Mouse (Mus musculus) stomach, embryonic 16.5 days (tissue): ENCODE data around the gene Eml1. TPM values are rescaled to one million over a fixed set of nuclear protein-coding genes. Genes with fewer than 3 reads are reported as not detected.
A peak's percentile ranks its signal among the peaks of the same experiment; 100 is the strongest.

Experiments
- ATAC-seq: fragments of 200-750 bp; cut with Nextera tagmentation; 2 replicates; pipeline ENCODE4 v1.8.0; 2017; ENCODE audit warnings: moderate number of reproducible peaks, moderate TSS enrichment; ENCODE audit not compliant: insufficient read depth, low FRiP score
- H3K27ac ChIP-seq: fragments of 300-500 bp; sonication (generic); 2 replicates; pipeline ENCODE4 v1.5.1; 2014; ENCODE audit warnings: low read length
- H3K27me3 ChIP-seq: fragments of 300-500 bp; sonication (generic); 2 replicates; pipeline ENCODE4 v1.6.1; 2014; ENCODE audit warnings: low read length, control low read depth, mixed read lengths; ENCODE audit not compliant: control insufficient read depth, insufficient read depth
- H3K36me3 ChIP-seq: fragments of 300-500 bp; sonication (generic); 2 replicates; pipeline ENCODE4 v1.6.1; 2014; ENCODE audit warnings: low read length; ENCODE audit not compliant: control insufficient read depth, insufficient read depth
- H3K4me1 ChIP-seq: fragments of 300-500 bp; sonication (generic); 2 replicates; pipeline ENCODE4 v1.6.1; 2014; ENCODE audit warnings: low read length, control low read depth, mixed read lengths; ENCODE audit not compliant: control insufficient read depth, insufficient read depth
- H3K4me2 ChIP-seq: fragments of 300-500 bp; sonication (generic); 2 replicates; pipeline ENCODE4 v1.6.1; 2014; ENCODE audit warnings: low read depth, low read length, mixed read lengths
- H3K4me3 ChIP-seq: fragments of 300-500 bp; sonication (generic); replicated peaks from 2 replicates; pipeline ENCODE4 v1.5.1; 2014; ENCODE audit warnings: mild to moderate bottlenecking, low read length
- H3K9ac ChIP-seq: fragments of 300-500 bp; sonication (generic); 2 replicates; pipeline ENCODE4 v1.6.1; 2014; ENCODE audit warnings: low read length
- H3K9me3 ChIP-seq: fragments of 300-500 bp; sonication (generic); replicated peaks from 2 replicates; pipeline ENCODE4 v1.6.1; 2016; ENCODE audit warnings: low read length, control low read depth; ENCODE audit not compliant: control insufficient read depth
- WGBS: fragments of 180-500 bp; shearing (Covaris S2); extraction: QIAGEN DNeasy Blood & Tissue Kit; methylation state at CpG from one replicate; pipeline ENCODE4 v1.1.7; 2014; 5-methylcytosine and 5-hydroxymethylcytosine counted together
- polyA plus RNA-seq: library from polyadenylated mRNA; unstranded; fragments of >200 nt; fragmentation: Nextera tagmentation; extraction: Ambion mirVana; gene quantifications from 2 replicates; pipeline ENCODE4 v1.2.1, GENCODE M21; 2015

The Eml1 gene
- polyA plus RNA-seq, 1 experiment from 2014 or later, result 82.3 TPM

DNA sequence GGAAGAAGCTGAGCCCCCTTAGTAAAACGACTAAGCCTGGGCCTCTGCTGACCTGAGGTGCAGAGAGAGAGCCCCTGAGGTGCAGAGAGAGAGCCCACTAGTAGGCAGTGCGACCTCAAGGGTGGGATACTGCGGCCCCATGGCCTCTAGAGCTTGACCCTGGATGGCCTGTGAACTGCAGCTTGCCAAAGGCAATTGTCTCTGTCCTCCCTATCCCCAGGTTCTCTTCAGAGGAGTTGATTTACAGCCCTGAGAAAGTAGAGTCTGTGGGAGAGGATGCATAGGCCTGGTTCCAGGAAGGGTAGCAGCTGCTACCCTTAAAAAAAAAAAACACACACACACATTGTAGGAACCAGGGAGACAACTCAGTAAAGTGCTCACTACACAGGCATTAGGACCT is 19.0 kb downstream of the Eml1 start:
- Histone ChIP-seq H3K9me3 (no peaks in the 10 kb centered on the region), H3K9ac (no peak overlapping the region), H3K4me2 (no peak overlapping the region), H3K4me3 (no peak overlapping the region), H3K4me1 (peaks cover 28% of the 10 kb centered on the region), H3K27ac (no peak overlapping the region), H3K27me3 (no peaks in the 10 kb centered on the region), H3K36me3 (no peaks in the 10 kb centered on the region)
- ATAC-seq, result no peak
- 48% methylated on average over 3 of the region's 3 CpGs for WGBS

DNA sequence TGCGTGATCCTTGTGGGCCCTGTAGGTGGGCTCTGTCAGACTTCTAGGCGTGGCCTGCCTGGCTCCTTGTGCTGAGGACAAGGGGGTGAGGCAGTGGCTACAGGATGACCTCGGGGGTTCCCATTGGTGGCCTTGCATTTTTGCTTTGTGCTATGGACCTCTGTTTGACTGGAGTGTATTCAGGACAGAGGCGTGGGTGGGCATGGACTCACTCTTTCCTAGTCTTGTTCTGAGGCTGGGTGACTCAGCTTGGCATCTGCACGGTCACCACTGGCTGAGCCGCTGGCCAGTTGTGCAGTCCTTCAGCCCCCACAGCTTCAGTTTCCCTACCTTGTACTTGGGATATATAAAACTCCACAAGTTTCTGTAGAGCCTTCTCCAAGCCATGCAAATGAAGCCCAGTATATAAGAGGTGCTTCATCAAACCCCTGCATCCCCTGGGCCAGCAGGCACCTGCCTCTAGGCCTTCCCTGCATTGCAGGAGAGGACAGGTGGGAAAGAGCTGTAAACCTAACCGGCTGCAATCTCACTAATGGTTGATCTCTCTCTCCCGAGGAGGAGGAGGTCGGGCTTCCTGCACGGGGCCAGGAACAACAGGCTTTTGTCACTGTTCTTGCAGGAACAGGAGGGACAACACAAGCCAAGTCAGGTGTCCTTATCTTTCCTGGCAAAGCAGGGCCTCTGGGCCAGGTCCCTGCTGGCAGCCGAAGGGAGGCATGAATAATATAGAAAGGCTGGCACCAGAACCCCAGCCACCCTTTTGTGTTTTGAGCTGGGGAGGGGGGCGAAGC is 21.7 kb downstream of the Eml1 start:
- peak overlapping the region; percentile 41 for H3K27ac ChIP-seq
- peak overlapping the region; percentile 37 for H3K9ac ChIP-seq
- H3K36me3 ChIP-seq, result no peaks in the 10 kb centered on the region
- no peaks in the 10 kb centered on the region for H3K9me3 ChIP-seq
- H3K27me3 ChIP-seq, result no peaks in the 10 kb centered on the region
- peak; percentile 34; the same call in 1 of the 2 replicates for ATAC-seq
- no peak overlapping the region for H3K4me3 ChIP-seq
- whole genome bisulfite sequencing, result 62% methylated on average over 12 of the region's 12 CpGs
- H3K4me1 ChIP-seq, result peaks cover 20% of the 10 kb centered on the region
- H3K4me2 ChIP-seq, result no peak overlapping the region; the same call in 1 of the 2 replicates

DNA sequence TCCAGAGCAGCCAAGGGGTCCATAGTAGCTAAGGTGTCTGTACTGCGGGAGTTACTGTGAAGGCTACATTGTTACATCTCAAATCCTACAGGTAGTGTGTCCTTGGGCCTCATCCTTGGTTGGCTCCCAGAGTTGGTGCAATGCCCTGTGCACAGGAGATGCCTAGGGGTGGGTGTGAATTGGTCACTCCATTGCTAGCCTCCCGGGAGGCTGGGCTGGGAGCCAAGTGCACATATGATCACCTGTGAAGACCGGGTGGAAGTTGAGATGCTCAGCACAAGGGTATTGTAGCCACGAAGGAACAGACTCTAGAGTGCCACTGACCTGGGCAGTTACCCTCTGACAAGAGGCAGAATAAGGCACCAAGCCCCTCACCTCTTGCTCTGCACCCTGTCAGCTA is 22.3 kb downstream of the Eml1 start:
- Histone ChIP-seq H3K9me3 (no peaks in the 10 kb centered on the region), H3K9ac (peak overlapping the region; percentile 60), H3K27me3 (no peaks in the 10 kb centered on the region), H3K27ac (peak overlapping the region; percentile 81), H3K36me3 (no peaks in the 10 kb centered on the region), H3K4me2 (no peak overlapping the region; the same call in 1 of the 2 replicates), H3K4me1 (peaks cover 20% of the 10 kb centered on the region), H3K4me3 (no peak overlapping the region)
- WGBS, result 74% methylated on average over 4 of the region's 4 CpGs
- peak; percentile 16; the same call in 1 of the 2 replicates for ATAC-seq

DNA sequence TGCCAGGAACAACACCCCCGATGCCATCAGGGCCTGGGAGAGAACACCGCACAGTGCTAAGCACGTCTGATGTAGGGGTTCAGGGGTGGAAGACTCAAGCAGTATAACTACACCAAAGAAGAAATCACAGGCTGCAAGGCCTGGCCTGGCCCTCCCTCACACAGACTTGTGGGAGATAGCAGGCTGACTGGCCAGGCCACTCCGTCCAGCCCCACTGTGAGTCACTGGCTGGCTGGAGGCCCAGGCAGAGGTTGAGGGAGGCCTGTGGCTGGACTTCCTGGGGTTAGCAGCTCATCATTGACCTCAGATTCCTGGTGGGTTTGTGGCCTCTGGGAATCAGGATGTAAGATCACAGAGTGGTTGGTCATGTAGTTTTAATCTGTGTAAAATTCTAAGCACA is 22.9 kb downstream of the Eml1 start:
- Histone ChIP-seq H3K27ac (peak overlapping the region; percentile 81), H3K4me2 (no peak overlapping the region), H3K9me3 (no peaks in the 10 kb centered on the region), H3K4me1 (peaks cover 20% of the 10 kb centered on the region), H3K4me3 (no peak overlapping the region), H3K27me3 (no peaks in the 10 kb centered on the region), H3K36me3 (no peaks in the 10 kb centered on the region), H3K9ac (peak overlapping the region; percentile 60)
- WGBS, result 63% methylated on average over 4 of the region's 4 CpGs
- ATAC-seq, result peak; percentile 81

DNA sequence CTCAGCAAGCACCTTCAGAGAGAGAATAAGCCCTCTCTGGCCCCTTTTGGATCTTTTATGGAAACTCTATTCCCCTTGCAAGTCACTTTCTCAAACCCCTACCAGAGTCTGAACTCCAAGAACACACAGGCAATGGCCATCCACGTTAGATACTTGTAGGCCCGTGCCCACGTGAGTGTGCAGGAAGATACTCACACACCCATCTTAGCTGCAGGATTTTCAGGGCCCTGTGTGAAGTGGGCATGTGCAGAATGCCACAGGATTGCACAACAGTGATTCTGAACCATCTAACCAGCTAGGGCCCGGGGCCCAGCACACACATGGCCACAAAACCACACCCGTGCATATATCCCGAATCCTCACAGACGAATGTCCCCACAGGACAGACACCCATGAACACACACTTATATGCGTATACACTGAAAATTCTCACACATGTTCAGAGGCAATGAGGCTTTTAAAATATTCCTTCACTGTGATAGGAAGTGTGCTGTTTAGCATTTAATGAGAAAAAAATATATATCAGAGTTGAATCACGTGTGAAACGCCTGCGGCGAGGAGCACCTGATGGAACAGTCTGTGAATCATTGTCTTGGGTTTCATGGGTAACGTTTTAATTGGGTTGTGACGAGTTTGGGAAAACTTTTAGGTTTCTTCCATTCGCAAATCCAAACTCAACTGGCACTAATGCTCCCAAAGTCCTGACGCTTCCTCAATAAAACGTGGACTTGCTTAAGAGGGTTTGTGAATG is 24.0 kb downstream of the Eml1 start:
- no peak for ATAC-seq
- no peak overlapping the region for H3K9ac ChIP-seq

DNA sequence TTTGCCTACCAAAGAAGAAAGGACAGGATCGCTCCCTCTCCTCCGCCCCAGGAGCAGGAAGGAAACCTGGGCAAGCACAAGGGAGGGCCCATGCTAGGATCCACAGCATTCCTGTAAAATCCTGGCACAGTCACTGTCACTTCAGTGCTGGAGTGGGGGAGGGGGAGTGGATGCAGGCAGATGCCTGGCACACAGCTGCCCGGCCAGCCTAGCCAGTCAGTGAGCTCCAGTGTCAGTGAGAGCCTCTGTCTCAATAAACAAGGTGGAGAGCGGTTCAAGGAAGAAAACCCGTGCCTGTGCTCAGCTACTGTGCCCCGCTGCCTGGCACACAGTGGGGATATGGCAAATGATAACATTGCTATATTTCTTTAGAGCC is 24.5 kb downstream of the Eml1 start:
- ATAC-seq, result no peak

More for the DNA sequence above, 24.0 kb downstream of the Eml1 start:
- Histone ChIP-seq H3K4me2 (no peak overlapping the region), H3K9me3 (no peaks in the 10 kb centered on the region), H3K27me3 (no peaks in the 10 kb centered on the region), H3K4me1 (peaks cover 20% of the 10 kb centered on the region), H3K4me3 (no peak overlapping the region), H3K36me3 (no peaks in the 10 kb centered on the region), H3K27ac (no peak overlapping the region)
- WGBS, result 88% methylated on average over 17 of the region's 17 CpGs

DNA sequence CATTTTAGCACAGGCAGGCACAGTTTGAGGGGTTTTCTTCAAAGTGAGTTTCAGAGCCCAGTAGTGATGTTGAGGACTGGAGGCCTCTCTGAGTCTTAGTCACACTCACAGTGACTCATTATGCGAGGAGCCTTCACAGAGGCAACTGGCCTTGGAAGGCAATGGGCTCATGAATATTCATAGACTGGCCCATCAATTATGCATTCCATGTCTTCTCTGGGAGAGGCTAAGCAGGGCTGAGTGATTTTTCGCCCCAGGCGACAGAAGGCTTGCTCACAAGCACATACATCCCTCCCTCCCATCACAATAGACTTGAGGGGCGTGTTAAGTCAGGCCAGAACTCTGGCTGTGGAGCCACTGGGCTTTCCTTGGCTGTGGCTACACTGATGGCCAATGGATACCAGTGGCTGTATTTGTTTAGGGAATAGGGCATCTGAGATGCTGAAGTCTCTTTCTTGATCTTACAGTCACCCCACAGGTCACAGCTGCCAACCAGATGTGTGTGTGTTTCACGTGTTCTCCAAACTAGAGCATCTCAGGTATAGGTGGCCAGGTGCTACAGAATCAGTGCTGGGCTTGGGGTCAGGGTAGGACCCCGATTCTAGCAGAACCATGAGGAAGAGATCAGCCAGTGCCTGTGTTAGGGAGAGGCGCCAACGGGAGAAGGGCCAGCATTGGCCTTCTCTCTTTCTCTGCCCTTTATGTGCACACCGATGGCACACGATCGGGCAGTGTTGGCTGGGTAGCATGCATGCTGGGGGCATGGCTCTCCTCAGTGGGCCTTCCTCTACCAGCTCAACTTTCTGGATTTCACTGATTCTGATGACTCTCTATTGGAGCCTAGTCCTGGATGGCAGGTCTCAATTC is 25.6 kb downstream of the Eml1 start:
- H3K27me3 ChIP-seq, result no peaks in the 10 kb centered on the region
- no peak overlapping the region for H3K27ac ChIP-seq
- no peak overlapping the region for H3K9ac ChIP-seq
- H3K4me3 ChIP-seq, result no peak overlapping the region
- H3K4me1 ChIP-seq, result peaks cover 20% of the 10 kb centered on the region
- H3K9me3 ChIP-seq, result no peaks in the 10 kb centered on the region
- H3K4me2 ChIP-seq, result no peak overlapping the region
- no peak for ATAC-seq
- 81% methylated on average over 11 of the region's 11 CpGs for WGBS
- H3K36me3 ChIP-seq, result no peaks in the 10 kb centered on the region

More for the DNA sequence above, 24.5 kb downstream of the Eml1 start:
- Histone ChIP-seq H3K27ac (no peak overlapping the region), H3K9me3 (no peaks in the 10 kb centered on the region), H3K9ac (no peak overlapping the region), H3K4me3 (no peak overlapping the region), H3K27me3 (no peaks in the 10 kb centered on the region), H3K36me3 (no peaks in the 10 kb centered on the region), H3K4me1 (peaks cover 20% of the 10 kb centered on the region), H3K4me2 (no peak overlapping the region)
- 76% methylated on average over 6 of the region's 6 CpGs for whole genome bisulfite sequencing

DNA sequence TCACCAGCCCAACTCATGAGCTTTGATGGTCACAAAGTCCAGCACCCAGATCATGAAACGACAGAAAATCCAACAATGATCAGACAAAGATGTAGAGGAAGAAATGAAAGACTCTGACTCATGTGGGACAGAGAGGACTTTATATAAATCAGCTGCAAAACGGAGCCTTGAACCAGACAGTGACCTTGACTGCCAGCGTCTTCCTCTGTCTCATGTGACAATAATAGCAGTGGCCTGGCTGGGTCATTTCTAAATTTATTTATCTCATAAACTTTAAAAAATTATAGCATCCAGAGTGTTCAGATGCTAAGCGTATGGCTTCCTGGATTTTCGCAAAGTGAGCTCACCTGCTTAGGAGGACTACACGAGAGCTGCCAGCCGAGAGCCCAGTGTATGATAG is 27.9 kb downstream of the Eml1 start:
- Histone ChIP-seq H3K4me2 (no peak overlapping the region), H3K9me3 (no peaks in the 10 kb centered on the region), H3K4me1 (peaks cover 4% of the 10 kb centered on the region), H3K9ac (no peak overlapping the region), H3K27ac (no peak overlapping the region), H3K27me3 (no peaks in the 10 kb centered on the region), H3K36me3 (no peaks in the 10 kb centered on the region), H3K4me3 (no peak overlapping the region)
- 82% methylated on average over 7 of the region's 7 CpGs for WGBS
- ATAC-seq, result no peak
